Mouse (Mus musculus) bone marrow, adult 2 months (tissue): ENCODE results near the gene Auts2.

ENCODE experiments used
- CTCF ChIP-seq: fragments of 200-500 bp; IDR thresholded peaks from 2 replicates; pipeline ENCODE4 v1.5.1; 2011; ENCODE audit warnings: low read length, control low read depth; ENCODE audit not compliant: control insufficient read depth, insufficient read depth
- POLR2A ChIP-seq: fragments of 200-500 bp; IDR thresholded peaks from 2 replicates; pipeline ENCODE4 v1.6.1; 2011; ENCODE audit warnings: low read depth, mild to moderate bottlenecking, control low read depth, low read length, borderline replicate concordance; ENCODE audit not compliant: control insufficient read depth

DNA sequence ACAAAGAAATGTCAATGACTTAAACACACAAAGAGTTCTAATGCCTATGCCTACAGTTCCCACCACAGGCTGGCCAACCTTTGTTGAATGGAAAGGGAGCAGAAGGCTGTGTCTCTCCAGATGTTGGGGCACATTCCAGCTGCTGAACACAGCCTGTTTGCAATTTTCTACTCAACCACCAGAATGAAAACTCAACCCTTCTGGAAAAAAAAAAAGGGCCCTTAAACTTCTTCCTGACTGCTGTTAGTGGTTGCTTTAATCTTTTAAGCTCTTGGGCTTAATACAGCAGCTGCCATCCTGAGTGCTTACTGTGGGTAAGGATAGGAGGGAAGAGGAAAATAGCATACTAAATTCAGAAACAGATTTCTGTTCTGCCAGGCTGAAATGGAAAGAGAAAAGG, 333.4 kb downstream of the Auts2 start:
- TF ChIP-seq POLR2A (no peak), CTCF (no peak)
